Mouse (Mus musculus): ENCODE measurements around the gene Cfdp1.

The Cfdp1 gene

DNA sequence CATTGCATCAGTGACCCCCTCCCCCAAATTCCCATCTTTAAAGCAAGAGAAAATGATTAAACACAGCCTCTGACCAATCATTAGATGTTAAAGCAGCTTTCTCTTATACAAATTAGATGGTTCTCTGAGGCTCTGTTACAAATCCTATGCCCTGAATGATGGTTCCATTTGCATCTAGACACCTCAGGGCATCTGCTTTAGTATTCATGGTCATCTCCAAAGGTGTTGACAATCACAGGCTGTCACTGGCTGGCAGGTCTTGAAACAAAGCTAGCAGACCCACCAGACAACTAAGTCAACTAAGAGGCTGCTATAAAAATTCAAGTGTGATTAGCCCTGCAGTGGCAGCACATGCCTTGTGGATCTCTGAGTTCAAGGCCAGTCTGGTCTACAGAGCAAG lies 64.5 kb downstream of the Cfdp1 start:
- no peak for DNase-seq

DNA sequence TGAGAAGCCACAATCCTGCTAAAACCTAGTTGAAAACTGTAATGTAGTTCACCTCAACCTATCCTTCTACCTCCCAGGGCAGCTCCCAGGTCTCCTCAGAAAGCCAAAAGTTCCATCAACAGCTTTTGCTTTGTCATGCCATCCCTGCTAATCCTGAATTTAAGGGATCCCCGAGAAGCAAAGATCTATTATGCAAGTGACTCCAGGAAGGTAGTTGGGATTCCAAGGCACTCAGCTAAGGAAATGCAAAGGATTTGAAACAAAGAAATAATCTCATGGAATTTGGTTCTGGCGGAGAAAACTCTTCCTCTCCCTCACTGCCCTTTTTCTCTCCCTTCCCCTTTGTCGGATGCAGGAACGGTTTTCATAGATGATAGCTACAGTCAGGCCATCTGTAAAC lies 64.9 kb downstream of the Cfdp1 start:
- DNase-seq, result no peak

DNA sequence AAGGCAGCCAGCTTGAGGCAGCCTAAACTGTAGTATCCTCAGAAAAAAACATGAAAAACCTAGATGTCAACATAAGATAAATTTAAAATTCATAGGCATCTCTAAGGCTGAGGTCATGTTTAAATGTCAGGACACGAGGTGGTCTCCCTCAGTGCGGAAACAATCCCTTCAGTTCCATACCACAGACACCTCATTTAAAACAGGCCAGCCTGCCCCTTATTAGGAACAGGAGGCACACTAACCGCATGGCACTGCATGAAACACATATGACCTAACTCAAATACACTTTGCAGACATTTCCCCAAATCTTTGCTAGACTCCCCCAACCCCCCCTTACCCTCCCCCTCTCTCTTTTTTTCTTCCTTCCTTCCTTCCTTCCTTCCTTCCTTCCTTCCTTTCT lies 65.6 kb downstream of the Cfdp1 start:
- DNase-seq, result no peak

DNA sequence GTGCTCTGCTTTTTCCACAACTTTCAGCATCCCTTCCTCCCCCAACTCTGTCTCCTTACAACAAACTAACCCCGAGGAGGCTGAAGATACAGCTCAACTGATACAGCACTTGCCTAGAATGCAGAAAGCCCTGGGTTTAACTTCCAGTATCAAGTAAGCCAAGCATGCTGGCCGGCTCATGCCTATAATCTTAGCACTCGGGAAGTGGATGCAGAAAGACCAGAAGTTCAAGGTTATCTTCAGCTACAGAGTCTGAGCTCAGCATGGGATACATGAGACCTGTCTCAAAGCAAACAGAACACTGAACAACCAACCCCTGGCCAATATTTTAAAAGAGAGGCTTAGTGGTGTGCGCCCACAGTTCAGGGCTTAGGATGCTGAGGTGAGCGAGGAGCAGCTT lies 66.0 kb downstream of the Cfdp1 start:
- DNase-seq, result no peak

DNA sequence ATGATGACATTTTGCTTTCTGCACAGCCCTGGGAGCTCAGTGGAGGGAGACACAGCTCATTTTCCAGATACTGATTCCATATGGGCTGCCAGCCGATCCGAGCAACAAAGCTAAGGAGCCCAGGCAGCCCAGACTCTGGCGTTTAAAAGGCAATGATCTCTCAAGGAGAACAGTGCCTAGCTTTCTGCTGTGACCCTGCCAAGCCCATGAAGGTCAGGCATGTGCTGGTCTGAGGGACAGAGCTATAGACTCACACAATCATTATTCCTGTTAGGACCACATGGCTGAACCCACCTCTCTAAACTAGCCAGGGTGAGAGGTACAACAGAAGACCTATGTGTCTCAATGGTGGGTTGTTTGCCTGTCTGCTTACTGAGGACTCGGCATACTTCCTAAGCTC lies 66.4 kb downstream of the Cfdp1 start:
- no peak for DNase-seq

DNA sequence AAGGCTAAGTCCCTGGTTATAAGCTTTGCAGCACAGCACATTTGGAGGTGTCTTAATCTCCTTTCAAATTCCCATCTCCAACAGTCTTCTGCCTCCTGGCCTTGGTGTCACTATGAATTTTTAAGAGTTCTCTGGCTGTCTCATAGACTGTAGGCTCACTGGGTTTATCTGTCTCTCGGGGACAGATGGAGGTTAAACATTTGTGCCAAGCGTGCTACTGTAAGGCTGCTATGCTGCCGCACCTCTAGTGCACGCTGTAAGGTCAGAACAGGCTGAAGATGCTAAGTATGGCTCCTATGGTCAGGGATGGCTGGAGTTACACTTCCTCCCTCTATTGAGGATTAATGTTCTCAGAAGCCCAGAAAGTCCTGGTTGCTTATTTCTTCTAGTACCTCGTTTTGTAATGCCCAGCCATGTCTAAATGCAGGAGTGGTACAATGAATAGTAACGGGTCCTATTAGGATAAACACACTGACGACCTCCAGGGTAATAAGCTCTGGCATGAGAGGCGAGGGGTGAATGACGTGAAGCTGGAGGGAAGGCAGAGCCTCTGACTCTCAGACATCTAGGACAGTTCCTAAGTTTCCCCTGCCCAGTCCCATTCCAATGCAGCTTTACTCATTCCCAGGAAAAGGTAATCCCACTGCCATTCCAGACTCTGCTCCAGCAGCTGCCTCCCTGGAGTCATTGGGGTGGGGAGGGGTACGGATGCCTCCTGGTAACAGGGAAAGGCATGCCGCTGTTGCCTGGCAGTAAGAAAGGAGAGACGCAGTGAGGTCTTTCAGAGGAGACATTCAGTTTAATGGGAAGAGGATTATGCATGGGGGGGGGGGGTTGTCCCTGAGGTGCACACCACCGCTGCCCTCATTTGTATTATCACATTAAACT lies 67.1 kb downstream of the Cfdp1 start:
- no peak for DNase-seq

DNA sequence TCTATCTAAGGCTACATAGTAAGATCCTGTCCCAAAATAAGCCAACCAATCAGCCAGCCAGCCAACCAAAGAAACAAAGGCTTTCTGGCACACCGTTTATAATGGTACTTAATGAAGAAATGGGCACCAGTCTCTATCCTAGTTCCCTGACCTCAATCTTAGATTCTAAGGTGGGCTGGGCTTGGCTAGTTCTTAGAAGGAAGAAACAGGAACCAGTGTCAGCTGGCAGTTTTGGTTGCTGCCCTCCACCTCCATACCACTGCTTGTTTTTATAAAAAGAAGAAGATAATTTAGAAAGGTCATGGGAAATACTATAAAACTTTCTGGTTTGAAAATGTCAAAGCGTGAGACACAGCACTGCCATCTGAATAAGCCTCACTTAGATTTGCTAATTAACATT lies 68.0 kb downstream of the Cfdp1 start:
- no peak for DNase-seq

DNA sequence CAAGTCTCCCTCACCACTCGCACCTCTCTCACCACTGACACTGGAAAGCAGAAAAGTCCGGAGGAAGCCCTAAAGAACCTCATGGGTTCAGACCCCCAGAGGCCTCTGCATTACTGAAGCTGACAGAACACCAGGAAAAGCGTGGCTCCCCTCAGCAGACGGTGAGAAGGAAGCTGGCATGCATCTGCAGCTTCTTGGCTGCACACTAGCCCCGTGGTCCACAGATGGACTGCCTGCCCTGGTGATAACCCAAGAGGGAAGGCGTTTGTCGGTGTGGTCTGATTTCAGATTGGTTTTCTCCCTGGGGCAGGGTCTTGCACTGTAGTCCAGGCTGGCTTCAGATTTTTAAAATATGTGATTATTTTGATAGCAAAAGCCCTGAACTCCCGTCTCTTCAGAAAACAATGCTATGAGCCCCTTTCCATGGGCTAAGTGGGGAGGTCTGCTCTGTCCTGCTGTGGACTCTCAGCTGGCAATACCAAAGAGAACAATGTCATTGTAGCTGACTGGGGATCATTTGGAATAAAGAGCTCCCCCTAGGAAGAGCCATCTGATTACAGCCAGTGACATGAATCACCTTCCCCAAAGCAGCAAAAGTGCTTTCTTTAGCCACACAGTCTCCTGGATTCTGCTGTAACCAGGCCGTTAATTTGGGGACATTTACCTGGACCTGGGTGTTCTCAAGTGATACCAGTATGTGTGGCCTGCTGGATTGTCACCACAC lies 71.3 kb downstream of the Cfdp1 start:
- no peak for DNase-seq

DNA sequence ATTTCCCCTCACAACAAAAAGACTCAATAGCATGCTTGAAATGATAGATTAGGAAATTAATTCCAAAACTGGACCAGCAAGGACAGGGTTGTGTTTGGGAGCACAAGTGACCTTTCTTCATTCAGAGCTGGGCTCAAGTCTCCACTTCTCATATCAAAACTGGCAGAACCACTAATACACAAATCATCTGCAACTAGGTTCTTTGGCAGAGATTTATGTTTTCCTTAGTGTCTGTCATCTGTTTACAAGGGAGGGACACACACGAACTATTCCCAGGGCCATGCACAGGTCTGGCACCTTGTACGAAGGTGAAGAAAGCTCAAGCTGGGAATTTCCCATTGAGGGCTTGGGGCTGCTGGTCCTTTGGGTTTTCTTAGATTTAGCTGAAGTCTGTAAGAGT lies 71.9 kb downstream of the Cfdp1 start:
- no peak for DNase-seq

DNA sequence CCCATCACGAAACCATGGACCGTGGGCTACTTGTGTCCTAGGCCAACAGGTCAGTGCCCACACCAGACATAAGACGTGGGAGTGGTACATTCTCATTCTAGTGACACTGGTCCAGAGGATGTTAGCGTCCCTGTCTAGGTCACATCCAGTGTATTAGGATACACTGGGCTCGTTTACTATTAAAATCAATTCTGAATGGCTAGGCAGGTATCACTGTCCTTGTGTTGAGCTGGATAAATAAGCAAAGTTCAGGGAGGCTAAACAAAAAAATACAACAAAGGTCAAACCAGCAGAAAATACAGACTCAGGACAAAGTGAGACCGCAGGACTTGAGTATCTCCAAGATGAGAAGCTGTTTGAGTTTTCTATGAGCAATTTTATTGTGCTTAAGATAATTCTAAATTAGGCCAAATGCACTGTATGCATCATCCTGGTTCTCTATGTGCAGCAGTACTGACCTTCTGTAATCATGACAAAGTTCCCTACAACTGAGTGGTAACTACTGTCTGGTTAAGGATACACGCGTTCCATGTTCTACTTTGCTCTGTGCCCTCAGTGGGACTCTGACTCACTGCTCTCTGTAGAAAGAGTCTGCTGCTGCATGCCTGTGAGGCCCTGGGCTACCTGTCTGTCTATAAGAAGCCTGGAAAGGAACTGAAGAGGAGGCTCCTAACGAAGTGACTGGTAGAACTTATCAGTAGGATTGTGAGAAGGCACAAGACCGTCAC lies 73.2 kb downstream of the Cfdp1 start:
- DNase-seq, result no peak

DNA sequence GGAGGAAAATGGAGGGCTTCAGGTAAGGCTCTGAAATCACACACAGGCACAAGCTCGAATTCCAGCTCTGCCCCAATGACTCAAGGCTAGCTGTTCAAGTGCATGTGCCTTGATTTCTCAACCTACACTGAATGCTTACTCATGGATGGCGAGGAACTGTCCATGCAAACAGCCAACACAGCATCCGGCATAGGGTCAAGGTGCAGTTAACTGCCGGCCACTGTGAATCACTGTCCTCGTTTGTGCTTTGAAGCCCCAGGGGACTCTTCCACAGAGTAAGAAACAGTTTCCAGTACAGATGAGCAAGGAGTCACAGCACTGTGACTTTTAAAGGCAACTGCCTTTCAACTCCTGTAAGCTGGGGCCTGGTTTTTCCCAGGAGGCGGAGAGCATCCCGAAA lies 74.4 kb downstream of the Cfdp1 start:
- peak; percentile 53 to 70 for DNase-seq

DNA sequence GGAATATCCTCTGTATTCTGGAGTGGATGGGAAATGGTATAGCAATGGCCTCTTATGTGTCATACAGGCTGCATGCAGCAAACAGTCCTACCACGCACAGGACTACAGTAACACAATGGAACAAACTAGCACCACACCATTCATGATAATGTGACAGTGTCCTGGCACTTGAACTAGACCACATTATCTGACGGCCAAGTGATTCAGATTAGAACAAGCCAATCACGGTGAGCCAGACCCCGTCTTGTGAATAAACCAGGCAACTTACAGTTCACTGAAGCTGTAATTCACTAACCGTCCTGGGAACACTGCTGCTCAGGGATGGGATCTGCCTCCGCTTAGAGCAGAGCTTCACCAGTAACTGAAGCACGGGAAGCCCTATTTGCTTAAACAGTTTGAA lies 75.3 kb downstream of the Cfdp1 start:
- DNase-seq, result no peak

DNA sequence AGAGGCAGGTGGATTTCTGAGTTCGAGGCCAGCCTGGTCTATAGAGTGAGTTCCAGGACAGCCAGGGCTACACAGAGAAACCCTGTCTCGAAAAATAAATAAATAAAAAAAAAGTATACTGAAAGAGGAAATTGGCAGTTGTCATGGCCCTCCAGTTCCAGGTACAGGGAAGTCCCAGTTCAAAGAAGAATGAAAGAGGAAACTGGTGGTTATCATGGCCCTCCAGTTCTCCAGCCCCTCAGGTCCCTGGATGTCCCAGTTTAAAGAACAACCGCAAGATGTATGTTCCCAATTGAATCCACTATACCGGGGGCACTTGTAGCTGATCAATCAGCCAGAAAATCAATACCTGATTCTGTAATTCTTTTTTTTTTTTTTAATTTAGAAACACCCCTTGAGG lies 77.6 kb downstream of the Cfdp1 start:
- DNase-seq, result no peak

DNA sequence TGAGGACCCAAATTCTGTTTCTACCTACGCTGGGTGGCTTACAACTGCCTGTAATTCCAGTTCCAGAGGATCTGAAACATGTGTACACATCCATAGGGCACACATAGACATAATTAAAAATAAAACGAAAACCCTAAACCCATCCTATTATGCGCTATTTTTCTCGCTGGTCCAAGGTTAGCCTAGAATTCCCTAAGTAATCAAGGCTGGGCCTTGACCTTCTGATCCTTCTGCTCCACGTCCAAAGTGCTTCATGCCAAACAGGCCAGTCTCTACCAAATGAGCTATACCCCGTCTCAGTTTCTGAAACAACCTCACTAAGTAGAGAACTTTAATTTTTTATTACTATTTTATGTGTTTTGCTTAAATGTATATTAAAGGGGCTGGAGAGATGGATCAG lies 78.3 kb downstream of the Cfdp1 start:
- no peak for DNase-seq

DNA sequence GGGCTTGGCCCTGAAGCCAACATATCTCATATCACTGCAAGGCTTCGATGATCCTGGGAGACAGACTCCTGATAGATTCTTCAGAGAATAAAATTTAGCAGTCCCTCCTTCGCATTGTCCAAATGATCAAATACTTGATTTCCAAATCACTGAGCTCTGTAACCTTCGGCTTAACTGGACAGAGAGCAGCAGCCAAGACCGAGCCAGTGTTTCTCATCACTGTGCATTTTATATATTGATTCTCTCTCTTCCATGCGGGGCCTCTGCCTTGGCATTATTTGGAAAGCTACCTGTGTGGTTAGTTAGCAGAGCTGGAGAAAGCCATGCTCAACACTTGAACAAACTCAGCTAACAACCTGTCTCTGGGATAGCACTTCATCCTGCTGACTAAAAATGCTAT lies 80.6 kb downstream of the Cfdp1 start:
- no peak for DNase-seq

DNA sequence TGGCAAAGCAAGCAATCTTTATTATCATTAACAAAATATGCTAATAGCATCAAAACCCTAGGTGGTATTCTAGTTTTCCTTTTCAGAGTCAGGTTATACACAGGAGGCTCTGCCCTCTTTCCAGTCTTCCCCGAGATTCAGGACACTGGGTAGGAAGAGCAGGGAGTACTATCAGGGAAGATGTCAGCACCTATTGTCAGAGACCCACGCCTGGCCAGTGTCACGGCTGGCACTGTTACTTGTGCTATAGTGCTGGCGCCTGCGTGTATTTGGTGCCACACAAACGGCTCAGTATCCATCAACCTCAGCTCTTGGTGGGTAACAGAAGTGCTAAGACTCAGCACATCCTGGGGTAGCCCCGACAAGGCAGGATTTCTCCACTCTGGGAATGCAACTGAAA lies 81.0 kb downstream of the Cfdp1 start:
- DNase-seq, result no peak

DNA sequence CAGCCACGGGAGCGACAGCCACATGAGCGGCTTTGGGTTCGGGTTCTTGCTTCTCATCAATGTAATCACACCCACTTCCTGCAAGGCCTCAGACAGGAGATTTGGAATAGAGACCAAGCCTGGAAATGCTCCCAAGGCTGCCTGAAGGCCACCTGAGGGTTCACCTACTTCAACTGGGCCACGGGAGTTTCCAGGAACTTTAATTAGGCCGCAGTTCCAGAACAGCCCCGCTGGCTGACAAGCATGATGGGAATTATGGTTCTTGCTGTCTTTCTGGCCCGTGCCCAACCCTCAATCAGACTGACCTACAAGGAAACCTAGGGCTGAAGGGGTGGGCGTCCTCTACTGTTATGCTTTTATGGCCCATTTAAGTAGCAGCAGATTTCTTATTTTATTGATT lies 82.0 kb downstream of the Cfdp1 start:
- DNase-seq, result no peak

DNA sequence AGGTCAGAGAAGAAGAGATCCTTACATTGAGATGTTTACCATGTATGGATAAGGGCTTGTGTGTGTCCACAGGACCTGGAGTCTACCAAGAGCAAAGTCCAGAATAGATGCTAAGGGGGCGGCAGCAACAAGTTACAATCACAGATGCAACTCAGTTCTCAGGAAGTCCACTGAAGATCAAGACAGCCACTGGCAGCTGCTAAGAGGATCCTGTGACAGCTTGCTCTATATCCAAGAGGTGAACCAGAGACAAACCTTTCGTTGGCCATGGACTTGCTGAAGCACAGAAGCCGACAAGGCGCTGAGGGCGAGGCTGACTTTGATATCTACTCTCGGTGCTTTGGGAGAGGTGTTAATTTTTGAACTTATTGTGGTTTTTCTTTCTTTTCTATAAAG lies 82.5 kb downstream of the Cfdp1 start:
- DNase-seq, result no peak

DNA sequence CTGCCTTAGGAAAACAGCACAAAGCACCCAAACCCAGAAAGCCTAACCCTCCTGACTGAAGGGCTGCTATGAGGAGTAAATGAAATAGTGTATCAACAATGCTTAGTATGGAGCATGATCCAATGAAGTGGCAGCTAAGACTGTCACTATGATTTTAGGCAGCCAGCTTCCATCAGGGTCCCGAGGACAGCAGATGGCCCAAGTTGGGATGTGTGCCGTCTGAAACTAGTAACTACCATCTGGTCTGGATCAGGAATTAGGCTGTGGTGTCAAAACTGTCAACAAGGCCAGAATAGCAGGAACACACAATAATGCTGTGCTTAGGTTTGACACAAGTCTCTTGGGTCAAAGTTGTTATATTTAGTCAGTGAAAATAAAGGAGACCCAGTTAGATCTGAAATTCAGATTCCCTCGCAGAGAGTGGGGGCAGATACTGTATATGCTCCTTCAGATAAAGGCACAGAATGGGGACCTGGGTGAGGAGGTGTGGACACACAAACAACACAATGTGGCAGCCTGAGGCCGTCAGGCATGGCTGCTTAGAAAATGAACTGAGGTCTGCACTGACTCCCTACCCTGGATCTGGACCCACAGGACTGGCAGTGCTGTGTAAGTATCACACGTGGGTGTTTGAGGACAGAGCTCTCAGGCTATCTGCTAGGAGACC lies 83.0 kb downstream of the Cfdp1 start:
- no peak for DNase-seq

DNA sequence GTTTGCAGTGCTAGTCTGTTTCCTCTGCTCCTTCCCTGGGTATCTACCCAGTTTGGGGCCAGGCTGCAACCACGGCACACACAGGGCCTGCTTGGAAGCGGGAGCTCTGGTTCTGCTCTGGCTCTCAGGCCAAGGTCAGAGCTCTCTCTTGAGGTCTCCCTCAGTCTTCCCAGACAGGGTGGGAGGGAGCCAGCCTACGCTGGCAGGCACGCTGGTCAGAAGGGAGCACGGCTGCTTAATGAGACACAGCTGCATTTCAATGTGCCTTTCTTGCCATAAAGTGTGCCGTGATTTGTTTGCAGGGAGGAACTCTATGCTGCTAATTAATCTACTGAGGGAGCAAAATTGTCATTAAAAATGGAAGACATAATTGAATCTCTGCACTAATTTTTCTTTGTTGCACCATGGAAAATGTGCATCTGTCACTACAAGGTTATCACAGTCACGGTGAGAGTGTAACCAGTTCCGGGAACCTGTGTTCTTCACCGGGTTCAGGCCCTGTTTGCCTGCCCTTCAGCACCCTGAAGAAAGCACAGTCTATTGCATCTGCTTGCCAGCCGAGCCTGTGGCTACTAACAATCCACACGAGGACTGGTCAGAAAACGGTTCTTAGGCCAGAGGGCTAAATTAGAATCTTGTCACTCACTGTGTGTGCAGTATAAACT lies 84.2 kb downstream of the Cfdp1 start:
- peak in 1 of 2 experiments; percentile 43 for DNase-seq

DNA sequence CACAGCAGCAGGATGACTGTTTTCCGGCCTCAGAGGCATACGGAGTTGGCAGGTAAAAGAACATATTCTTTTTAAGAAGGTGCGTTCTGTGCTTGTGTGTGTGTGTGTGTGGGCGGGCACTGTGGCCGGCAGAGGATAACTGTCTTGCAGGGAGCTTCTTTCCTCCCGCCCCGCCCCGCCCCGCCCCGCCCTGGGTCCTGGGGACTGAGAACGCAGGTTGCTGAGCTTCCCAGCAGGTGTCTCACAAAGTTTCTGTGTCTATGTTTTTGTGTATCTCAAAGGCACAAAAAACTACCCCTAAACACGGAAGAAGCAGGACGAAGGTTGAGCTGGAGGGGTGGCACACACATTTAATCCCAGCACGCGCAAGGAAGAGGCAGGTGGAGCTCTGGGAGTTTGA lies 84.8 kb downstream of the Cfdp1 start:
- DNase-seq, result no peak

DNA sequence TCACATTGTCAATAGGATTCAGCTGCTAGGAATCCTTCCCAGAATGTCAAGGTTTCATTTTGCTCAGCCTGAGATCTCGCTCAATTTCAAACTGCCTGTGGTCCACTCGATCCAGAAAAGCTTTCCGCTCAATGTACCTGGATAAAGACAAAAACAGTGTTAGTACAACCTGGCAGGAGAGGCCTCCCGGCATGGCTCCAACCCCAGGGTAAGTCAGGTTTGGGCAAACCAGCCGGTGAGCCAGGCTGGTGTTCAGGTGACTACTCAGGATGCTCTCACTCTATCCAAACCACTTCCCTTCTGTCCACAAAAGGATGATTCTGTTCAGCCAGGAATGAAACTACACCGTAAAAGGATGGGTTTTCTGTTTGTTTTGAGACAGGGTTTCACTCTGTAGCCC lies 85.4 kb downstream of the Cfdp1 start:
- no peak for DNase-seq

DNA sequence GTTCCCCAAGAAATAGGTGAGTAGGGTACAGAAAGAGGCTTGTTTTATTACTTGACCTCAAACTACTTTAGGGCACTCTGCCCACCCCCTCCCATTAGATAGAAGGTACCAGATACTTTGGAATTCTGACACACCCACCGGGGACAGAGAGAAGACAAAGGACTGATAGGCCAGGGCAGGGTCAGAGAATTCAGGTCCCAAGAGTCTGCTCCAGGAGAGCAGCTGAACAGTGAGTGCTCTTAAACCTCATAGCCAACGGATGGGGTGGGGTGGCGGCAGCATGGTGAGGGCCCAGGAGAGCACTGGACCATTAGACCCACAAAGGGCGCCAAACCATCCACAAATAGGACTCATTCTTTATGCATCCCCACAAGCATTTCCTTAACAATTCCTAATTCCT lies 88.5 kb downstream of the Cfdp1 start:
- no peak for DNase-seq

Measured in kidney, adult 8-10 months (tissue).